Comparison of ENCODE assay signal across 8 mouse cellular contexts in the genomic region with DNA sequence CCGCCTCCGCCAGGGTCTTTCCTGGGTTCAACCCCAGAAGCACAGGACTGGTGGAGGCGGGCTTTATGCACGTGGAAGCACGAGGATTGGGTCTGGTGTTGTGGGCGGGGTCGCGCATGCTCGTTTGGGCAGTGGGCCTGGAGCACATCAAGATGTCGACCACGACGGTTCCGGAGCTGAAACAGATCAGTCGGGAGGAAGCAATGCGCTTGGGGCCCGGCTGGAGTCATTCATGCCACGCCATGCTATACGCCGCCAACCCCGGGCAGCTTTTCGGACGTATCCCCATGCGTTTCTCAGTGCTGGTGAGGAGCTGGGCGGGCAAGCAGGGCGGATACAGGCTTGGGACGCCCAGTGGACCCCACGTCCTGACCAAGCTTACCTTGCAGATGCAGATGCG. TPM values are rescaled to one million over a fixed set of nuclear protein-coding genes. Genes with fewer than 3 reads are reported as not detected.
DNase-seq lines count a peak whose midpoint lies in the region; ATAC-seq lines count a peak whose summit lies in the region.

No protein-coding gene starts in this region.

- intact Hi-C loops in left cerebral cortex, postnatal 25 days (cut with DNase I): no loop called here

- H3K36me3 ChIP-seq in intestine, embryonic 15.5 days: peaks cover 46% of the 10 kb centered on the region
- H3K36me3 ChIP-seq in midbrain, embryonic 10.5 days: peaks cover 82% of the 10 kb centered on the region

- peak overlapping the region; percentile 89 for H3K4me2 ChIP-seq in intestine, embryonic 15.5 days (replicated peaks)

- peak; percentile 97 for ATAC-seq in intestine, embryonic 15.5 days

- peak overlapping the region; percentile 88 for H3K9ac ChIP-seq in intestine, embryonic 15.5 days

- under 1% methylated on average over 28 of the region's 28 CpGs for WGBS in intestine, embryonic 15.5 days
- under 1% methylated on average over 28 of the region's 28 CpGs for WGBS in midbrain, embryonic 10.5 days

- no peaks in the 10 kb centered on the region for H3K27me3 ChIP-seq in intestine, embryonic 15.5 days (replicated peaks)
- no peaks in the 10 kb centered on the region for H3K27me3 ChIP-seq in midbrain, embryonic 10.5 days (ENCODE audit: low read depth, poor library complexity, severe bottlenecking)

- H3K4me3 ChIP-seq in intestine, embryonic 15.5 days (replicated peaks): peak overlapping the region; percentile 90
- peak overlapping the region; percentile 63 for H3K4me3 ChIP-seq in midbrain, embryonic 10.5 days

- peak overlapping the region; percentile 86 for H3K27ac ChIP-seq in intestine, embryonic 15.5 days
- peak overlapping the region; percentile 78 for H3K27ac ChIP-seq in midbrain, embryonic 10.5 days (replicated peaks)

- peaks cover 10% of the 10 kb centered on the region for H3K4me1 ChIP-seq in intestine, embryonic 15.5 days (replicated peaks)
- peaks cover 18% of the 10 kb centered on the region for H3K4me1 ChIP-seq in midbrain, embryonic 10.5 days

- DNase-seq in adrenal gland, adult 18-20 months (ENCODE audit: low spot score in 2 of 2): peak; percentile 92 to 93
- DNase-seq in embryo, embryonic 11 days: peak; percentile 96
- peak; percentile 93 for DNase-seq in gastrocnemius, postnatal 25 days
- peak; percentile 95 to 97 for DNase-seq in left cerebral cortex, postnatal 25 days (ENCODE audit: low spot score in 2 of 2)
- peak; percentile 96 for DNase-seq in midbrain, embryonic 10.5 days (ENCODE audit: low spot score)
- peak; percentile 96 for DNase-seq in right cerebral cortex, postnatal 4 days
- no peak for DNase-seq in MN1 (ENCODE audit: low spot score)

- no peaks in the 10 kb centered on the region for H3K9me3 ChIP-seq in intestine, embryonic 15.5 days
- no peaks in the 10 kb centered on the region for H3K9me3 ChIP-seq in midbrain, embryonic 10.5 days (replicated peaks)

RNA-seq across cellular contexts. Expression of a gene that starts 0.4 kb away (rescaled TPM):
- total RNA-seq in adrenal gland, adult 18-20 months (2021): 10 to 100 TPM; 46.1 to 62.3 TPM
- 10 to 100 TPM; 11.2 to 18.2 TPM for total RNA-seq in gastrocnemius, postnatal 25 days (2021)
- polyA plus RNA-seq in intestine, embryonic 15.5 days (2015; fragmentation: Nextera tagmentation; extraction: Ambion mirVana): 128 and 143 TPM in 2 replicates
- total RNA-seq in left cerebral cortex, postnatal 25 days (2021): 10 to 100 TPM; 72.4 TPM
- polyA plus RNA-seq in midbrain, embryonic 10.5 days (2016; fragmentation: Nextera tagmentation; extraction: Ambion mirVana): 136 and 141 TPM in 2 replicates

RNA-seq across cellular contexts. Expression of a gene that starts 25.0 kb away (rescaled TPM):
- total RNA-seq in adrenal gland, adult 18-20 months (2021): 10 to 100 TPM; 39.3 to 49.8 TPM
- 10 to 100 TPM; 11.1 to 12.0 TPM for total RNA-seq in gastrocnemius, postnatal 25 days (2021)
- polyA plus RNA-seq in intestine, embryonic 15.5 days (2015; fragmentation: Nextera tagmentation; extraction: Ambion mirVana): 39.6 and 42.0 TPM in 2 replicates
- 10 to 100 TPM; 54.9 to 61.8 TPM for total RNA-seq in left cerebral cortex, postnatal 25 days (2021)
- 54.5 and 62.1 TPM in 2 replicates for polyA plus RNA-seq in midbrain, embryonic 10.5 days (2016; fragmentation: Nextera tagmentation; extraction: Ambion mirVana)

RNA-seq across cellular contexts. Expression of a gene that starts 52.9 kb away (rescaled TPM):
- total RNA-seq in adrenal gland, adult 18-20 months (2021): 10 to 100 TPM; 83.7 to 86.4 TPM
- total RNA-seq in gastrocnemius, postnatal 25 days (2021): 10 to 100 TPM; 51.5 to 55.2 TPM
- polyA plus RNA-seq in intestine, embryonic 15.5 days (2015; fragmentation: Nextera tagmentation; extraction: Ambion mirVana): 71.2 and 77.9 TPM in 2 replicates
- 100 to 1,000 TPM; 200 to 206 TPM for total RNA-seq in left cerebral cortex, postnatal 25 days (2021)
- 68.5 and 78.2 TPM in 2 replicates for polyA plus RNA-seq in midbrain, embryonic 10.5 days (2016; fragmentation: Nextera tagmentation; extraction: Ambion mirVana)

RNA-seq across cellular contexts. Expression of a gene that starts 58.7 kb away (rescaled TPM):
- not detected for total RNA-seq in adrenal gland, adult 18-20 months (2021)
- not detected for total RNA-seq in gastrocnemius, postnatal 25 days (2021)
- polyA plus RNA-seq in intestine, embryonic 15.5 days (2015; fragmentation: Nextera tagmentation; extraction: Ambion mirVana): not detected in 2 replicates
- total RNA-seq in left cerebral cortex, postnatal 25 days (2021): not detected
- polyA plus RNA-seq in midbrain, embryonic 10.5 days (2016; fragmentation: Nextera tagmentation; extraction: Ambion mirVana): not detected in 2 replicates

RNA-seq across cellular contexts. Expression of a gene that starts 58.9 kb away (rescaled TPM):
- 10 to 100 TPM; 33.3 to 39.0 TPM for total RNA-seq in adrenal gland, adult 18-20 months (2021)
- 10 to 100 TPM; 26.1 to 27.0 TPM for total RNA-seq in gastrocnemius, postnatal 25 days (2021)
- polyA plus RNA-seq in intestine, embryonic 15.5 days (2015; fragmentation: Nextera tagmentation; extraction: Ambion mirVana): 34.0 and 36.1 TPM in 2 replicates
- 10 to 100 TPM; 86.6 to 88.2 TPM for total RNA-seq in left cerebral cortex, postnatal 25 days (2021)
- 29.6 and 36.0 TPM in 2 replicates for polyA plus RNA-seq in midbrain, embryonic 10.5 days (2016; fragmentation: Nextera tagmentation; extraction: Ambion mirVana)
